Comparison of ENCODE assay signal across 21 mouse cellular contexts in genomic region chr9:108178391-108178790, GRCm38 (mm10). TPM values are rescaled to one million over a fixed set of nuclear protein-coding genes. Genes with fewer than 3 reads are reported as not detected.
DNase-seq lines count a peak whose midpoint lies in the region; ATAC-seq and TF ChIP-seq lines count a peak whose summit lies in the region.
"Had no signal": no experiment of that assay in that cellular context is flagged by ENCODE, and none has a peak within 500 bp of the region (broad histone marks: within the 10 kb centered on the region; RNA-seq: fewer than 3 reads in every experiment).

No protein-coding gene starts in this region.

- no peak for DNase-seq in layer of hippocampus, adult 2 months (ENCODE audit: low spot score in 2 of 2)
- DNase-seq in layer of hippocampus, postnatal 10 days (ENCODE audit: low spot score in 2 of 2) = no peak
- peak; percentile 67 to 82 for DNase-seq in adrenal gland, adult (ENCODE audit: inconsistent age in 2 of 2, low spot score in 1 of 2)
- peak; percentile 55 for DNase-seq in adrenal gland, adult 8-10 months
- DNase-seq in adrenal gland, postnatal 36 days = peak; percentile 61 to 67
- no peak for DNase-seq in right cerebral cortex, postnatal 25 days
- DNase-seq: cerebellum, adult 11 months; cerebellum, adult 9-10 months; cerebellum, postnatal 36 days; forebrain, postnatal 0 days; gastrocnemius, postnatal 14 days; heart, postnatal 10 days; heart, postnatal 4 days had no signal

- 74% methylated on average over 5 of the region's 5 CpGs for WGBS in intestine, embryonic 15.5 days

- no peak for ATAC-seq in intestine, embryonic 15.5 days
- ATAC-seq: activated CD4-positive, CD25-positive, alpha-beta regulatory T cell, adult 4 months; forebrain, embryonic 13.5 days; forebrain, postnatal 0 days; hindbrain, embryonic 16.5 days; inflammation-experienced regulatory T-cells, adult 6 months; Patski had no signal

- no peaks in the 10 kb centered on the region for H3K36me3 ChIP-seq in intestine, embryonic 15.5 days
- H3K36me3 ChIP-seq: embryonic facial prominence, embryonic 10.5 days had no signal

- H3K4me2 ChIP-seq in intestine, embryonic 15.5 days (replicated peaks) = no peak overlapping the region
- H3K4me2 ChIP-seq: forebrain, embryonic 13.5 days; hindbrain, embryonic 12.5 days had no signal

- H3K9me3 ChIP-seq in intestine, embryonic 15.5 days = no peaks in the 10 kb centered on the region
- H3K9me3 ChIP-seq: embryonic facial prominence, embryonic 10.5 days; forebrain, embryonic 13.5 days; hindbrain, embryonic 12.5 days had no signal

- no peaks in the 10 kb centered on the region for H3K27me3 ChIP-seq in intestine, embryonic 15.5 days (replicated peaks)
- H3K27me3 ChIP-seq: forebrain, embryonic 13.5 days; hindbrain, embryonic 12.5 days had no signal

- H3K4me3 ChIP-seq in layer of hippocampus, adult 2 months = no peak overlapping the region
- H3K4me3 ChIP-seq in intestine, embryonic 15.5 days (replicated peaks) = no peak overlapping the region
- H3K4me3 ChIP-seq: embryonic facial prominence, embryonic 10.5 days; forebrain, embryonic 13.5 days; hindbrain, embryonic 12.5 days had no signal

- no peak for TF ChIP-seq CTCF in layer of hippocampus, adult 2 months (conservative IDR thresholded peaks at IDR 0.05)

- H3K27ac ChIP-seq in layer of hippocampus, adult 2 months = peak overlapping the region; percentile 73; the same call in 1 of the 2 replicates
- no peak overlapping the region for H3K27ac ChIP-seq in intestine, embryonic 15.5 days
- H3K27ac ChIP-seq: embryonic facial prominence, embryonic 10.5 days; forebrain, embryonic 13.5 days; hindbrain, embryonic 12.5 days had no signal

- H3K9ac ChIP-seq in intestine, embryonic 15.5 days = no peak overlapping the region
- H3K9ac ChIP-seq: forebrain, embryonic 13.5 days; forebrain, postnatal 0 days; hindbrain, embryonic 12.5 days had no signal

- H3K4me1 ChIP-seq in intestine, embryonic 15.5 days (replicated peaks) = no peaks in the 10 kb centered on the region
- H3K4me1 ChIP-seq: embryonic facial prominence, embryonic 10.5 days had no signal

RNA-seq across cellular contexts. Expression of gene Bsn, which starts 11.8 kb away (rescaled TPM):
- 100 to 1,000 TPM; 236 to 246 TPM for total RNA-seq in layer of hippocampus, adult 2 months (2021)
- 100 to 1,000 TPM; 129 to 137 TPM for total RNA-seq in layer of hippocampus, postnatal 10 days (2021)
- total RNA-seq in adrenal gland, adult 8-10 months (2022) = 1 to 10 TPM; 3.7 to 6.8 (median 6.4) TPM
- 1 to 10 TPM; 3.2 to 4.3 TPM for total RNA-seq in adrenal gland, postnatal 36 days (2021)
- 4.7 and 4.9 TPM in 2 replicates for polyA plus RNA-seq in intestine, embryonic 15.5 days (2015; fragmentation: Nextera tagmentation; extraction: Ambion mirVana)

Comparison
In these comparisons a context has a peak if more than half of its experiments do, and no peak if none do; other contexts are left out.
1. DNase-seq: peak in adrenal gland, adult (2 of 2), adrenal gland, adult 8-10 months (single experiment) and adrenal gland, postnatal 36 days (2 of 2); none in layer of hippocampus, adult 2 months (0 of 2), layer of hippocampus, postnatal 10 days (0 of 2) and right cerebral cortex, postnatal 25 days (single experiment).
2. RNA of gene Bsn, which starts 11.8 kb away (total RNA-seq): 236 to 246 TPM in layer of hippocampus, adult 2 months and 129 to 137 TPM in layer of hippocampus, postnatal 10 days; 3.7 to 6.8 TPM in adrenal gland, adult 8-10 months and 3.2 to 4.3 TPM in adrenal gland, postnatal 36 days; every median in the first group is over 10 times any median in the second.